Mouse (Mus musculus): ENCODE results near the gene Pigu. TPM values are rescaled to one million over a fixed set of nuclear protein-coding genes. Genes with fewer than 3 reads are reported as not detected.

Pigu gene
- polyA plus RNA-seq, 1 experiment from 2014 or later: 68.2 TPM

DNA sequence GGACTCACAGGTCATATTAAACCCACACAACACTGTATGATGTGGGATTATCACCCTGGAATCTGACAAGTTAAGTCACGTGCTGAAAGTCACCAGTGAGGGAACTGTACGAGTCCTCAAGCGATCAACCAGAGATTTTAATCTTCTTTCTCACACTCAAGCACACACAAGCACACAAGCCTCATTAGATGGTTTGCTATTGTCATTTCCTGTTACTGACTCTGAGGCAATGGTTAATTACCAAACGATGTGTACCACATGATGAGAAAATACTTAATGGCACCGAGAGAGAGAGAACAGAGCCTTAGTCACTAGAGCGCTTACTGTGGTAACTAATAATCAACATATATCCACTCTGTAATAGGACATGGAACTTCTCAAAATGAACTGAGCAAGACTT is 71.5 kb downstream of the Pigu start:
- WGBS: 83% methylated on average over 6 of the region's 6 CpGs
- no peaks in the 10 kb centered on the region for H3K4me1 ChIP-seq (ENCODE audit: control insufficient read depth, insufficient read depth, low read length)
- no peak overlapping the region for H3K27ac ChIP-seq (ENCODE audit: low read depth, low read length)
- no peaks in the 10 kb centered on the region for H3K9me3 ChIP-seq (ENCODE audit: control insufficient read depth, low read length)
- no peak for ATAC-seq (ENCODE audit: low read depth)
- H3K4me2 ChIP-seq (ENCODE audit: low read depth, low read length): no peak overlapping the region
- H3K27me3 ChIP-seq (ENCODE audit: control insufficient read depth, insufficient read depth, low read length): no peaks in the 10 kb centered on the region
- no peak overlapping the region for H3K9ac ChIP-seq (replicated peaks; ENCODE audit: low read depth, low read length)
- H3K36me3 ChIP-seq (ENCODE audit: control insufficient read depth, insufficient read depth, low read length): no peaks in the 10 kb centered on the region
- no peak overlapping the region for H3K4me3 ChIP-seq (ENCODE audit: low read depth, low read length)

DNA sequence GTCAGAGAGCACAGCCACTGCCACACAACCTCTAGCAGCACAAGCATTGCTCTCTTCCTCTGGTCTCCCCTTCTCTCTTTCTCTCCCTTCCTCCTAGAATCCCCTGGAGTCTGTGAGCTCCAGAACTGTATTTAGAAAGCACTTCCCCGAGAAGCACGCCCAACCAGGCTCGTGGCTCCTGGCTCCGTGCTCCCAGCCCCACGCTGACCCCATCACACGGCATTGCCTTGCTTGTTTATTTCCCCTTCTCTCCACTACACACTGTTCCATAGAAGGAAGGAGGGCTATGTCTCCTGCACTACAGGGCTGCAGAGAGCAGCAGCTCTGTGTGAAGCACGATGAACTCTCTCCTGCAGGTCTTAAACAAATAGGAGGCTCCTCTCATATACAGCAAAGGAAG is 72.6 kb downstream of the Pigu start:
- H3K27ac ChIP-seq (ENCODE audit: low read depth, low read length): no peak overlapping the region
- ATAC-seq (ENCODE audit: low read depth): no peak
- 83% methylated on average over 7 of the region's 7 CpGs for WGBS

DNA sequence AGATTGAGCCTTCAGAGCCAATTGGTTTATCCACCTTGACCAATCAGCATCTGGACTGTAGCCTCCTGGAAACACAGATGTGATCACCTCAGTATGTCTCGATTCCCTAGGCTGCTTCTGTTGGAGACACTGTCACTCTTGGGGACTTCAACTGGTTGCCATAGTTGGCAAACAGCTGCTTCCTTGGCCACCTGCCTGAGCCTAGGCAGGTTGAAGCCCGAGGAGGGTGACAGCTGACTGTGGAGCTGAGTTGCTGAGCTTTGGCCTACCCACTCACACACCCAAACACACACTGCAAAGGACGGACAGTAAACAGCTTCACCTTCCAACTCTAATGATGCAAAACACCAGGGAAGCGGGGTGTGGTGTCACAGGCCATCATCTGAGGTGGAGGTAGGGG is 73.4 kb downstream of the Pigu start:
- no peak for ATAC-seq (ENCODE audit: low read depth)
- no peak overlapping the region for H3K4me3 ChIP-seq (ENCODE audit: low read depth, low read length)
- H3K27me3 ChIP-seq (ENCODE audit: control insufficient read depth, insufficient read depth, low read length): no peaks in the 10 kb centered on the region
- 0 out of 2 replicates have a peak, but pooled peaks cover under 1% of the 10 kb centered on the region for H3K36me3 ChIP-seq (ENCODE audit: control insufficient read depth, insufficient read depth, low read length)
- H3K4me2 ChIP-seq (ENCODE audit: low read depth, low read length): no peak overlapping the region
- H3K9me3 ChIP-seq (ENCODE audit: control insufficient read depth, low read length): no peaks in the 10 kb centered on the region
- H3K9ac ChIP-seq (replicated peaks; ENCODE audit: low read depth, low read length): no peak overlapping the region
- no peaks in the 10 kb centered on the region for H3K4me1 ChIP-seq (ENCODE audit: control insufficient read depth, insufficient read depth, low read length)
- 99% methylated on average over 4 of the region's 4 CpGs for WGBS
- no peak overlapping the region for H3K27ac ChIP-seq (ENCODE audit: low read depth, low read length)

More for the DNA sequence above, 72.6 kb downstream of the Pigu start:
- H3K27me3 ChIP-seq (ENCODE audit: control insufficient read depth, insufficient read depth, low read length): no peaks in the 10 kb centered on the region
- no peak overlapping the region for H3K4me2 ChIP-seq (ENCODE audit: low read depth, low read length)
- no peaks in the 10 kb centered on the region for H3K4me1 ChIP-seq (ENCODE audit: control insufficient read depth, insufficient read depth, low read length)
- no peaks in the 10 kb centered on the region for H3K36me3 ChIP-seq (ENCODE audit: control insufficient read depth, insufficient read depth, low read length)
- H3K9ac ChIP-seq (replicated peaks; ENCODE audit: low read depth, low read length): no peak overlapping the region
- H3K9me3 ChIP-seq (ENCODE audit: control insufficient read depth, low read length): no peaks in the 10 kb centered on the region
- no peak overlapping the region for H3K4me3 ChIP-seq (ENCODE audit: low read depth, low read length)

DNA sequence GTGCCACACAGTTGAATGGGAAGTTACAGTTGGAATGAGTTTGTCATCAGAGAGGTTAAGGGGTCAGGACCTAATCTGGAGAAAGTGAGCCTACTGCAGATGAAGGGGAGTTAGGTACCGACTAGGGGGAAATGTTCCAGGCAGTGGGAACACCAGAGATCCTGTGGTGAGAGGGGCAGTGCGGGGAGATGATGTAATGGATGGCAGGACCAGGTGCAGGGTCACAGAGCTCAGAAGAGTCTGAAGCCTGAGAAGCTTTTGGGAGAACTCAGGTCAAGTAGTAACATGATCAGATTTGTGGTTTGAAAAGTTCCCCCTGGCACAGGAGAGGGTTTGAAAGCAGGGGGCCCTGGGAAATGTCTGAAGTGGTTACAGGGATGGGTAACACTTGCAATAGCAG is 77.1 kb downstream of the Pigu start:
- no peak overlapping the region for H3K27ac ChIP-seq (ENCODE audit: low read depth, low read length)
- H3K4me3 ChIP-seq (ENCODE audit: low read depth, low read length): no peak overlapping the region
- H3K9ac ChIP-seq (replicated peaks; ENCODE audit: low read depth, low read length): no peak overlapping the region
- H3K4me2 ChIP-seq (ENCODE audit: low read depth, low read length): no peak overlapping the region
- WGBS: 85% methylated on average over 2 of the region's 2 CpGs
- peaks cover 7% of the 10 kb centered on the region; the same call in 1 of the 2 replicates for H3K4me1 ChIP-seq (ENCODE audit: control insufficient read depth, insufficient read depth, low read length)
- ATAC-seq (ENCODE audit: low read depth): no peak
- no peaks in the 10 kb centered on the region for H3K27me3 ChIP-seq (ENCODE audit: control insufficient read depth, insufficient read depth, low read length)
- no peaks in the 10 kb centered on the region for H3K9me3 ChIP-seq (ENCODE audit: control insufficient read depth, low read length)
- 0 out of 2 replicates have a peak, but pooled peaks cover 3% of the 10 kb centered on the region for H3K36me3 ChIP-seq (ENCODE audit: control insufficient read depth, insufficient read depth, low read length)

DNA sequence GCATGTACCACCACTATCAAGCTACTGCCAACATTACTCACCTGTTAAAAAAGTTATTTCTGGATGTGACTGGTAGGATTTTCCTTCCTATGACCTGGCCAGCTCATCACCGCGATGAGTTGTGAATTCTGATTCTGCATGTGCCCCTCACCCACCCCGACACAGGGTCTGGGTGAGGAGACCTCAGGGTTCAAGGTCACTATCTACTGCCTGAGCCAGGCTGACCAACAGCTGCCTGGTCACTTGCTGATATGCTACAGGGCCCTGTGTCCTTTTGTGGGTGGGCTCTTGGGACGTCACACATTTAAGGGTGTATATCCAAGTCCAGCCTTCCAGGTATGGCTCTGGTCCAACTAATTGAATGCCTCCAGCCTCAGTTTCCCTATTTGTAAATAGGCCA is 78.1 kb downstream of the Pigu start:
- no peak overlapping the region for H3K27ac ChIP-seq (ENCODE audit: low read depth, low read length)

DNA sequence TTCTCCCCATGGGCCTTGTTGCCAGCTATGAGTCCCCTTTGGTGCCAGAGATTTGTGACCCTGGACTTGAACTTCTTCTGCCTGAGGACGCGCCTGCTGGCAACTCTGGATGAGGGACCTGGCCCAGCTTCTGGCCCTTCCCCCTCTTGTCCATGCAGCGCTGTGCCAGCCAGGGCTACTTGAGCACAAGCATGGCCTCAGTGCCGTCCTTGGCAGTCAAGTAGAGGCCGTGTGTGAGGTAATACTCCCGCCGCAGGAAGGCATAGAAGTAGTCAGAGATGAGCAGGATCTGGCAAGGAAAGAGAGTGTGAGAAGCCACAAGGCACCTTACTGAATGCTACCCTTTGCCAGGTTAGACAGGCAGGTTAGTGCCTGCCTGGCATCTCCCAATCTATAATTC is 78.9 kb downstream of the Pigu start:
- peaks cover 7% of the 10 kb centered on the region; the same call in 1 of the 2 replicates for H3K4me1 ChIP-seq (ENCODE audit: control insufficient read depth, insufficient read depth, low read length)
- H3K27me3 ChIP-seq (ENCODE audit: control insufficient read depth, insufficient read depth, low read length): no peaks in the 10 kb centered on the region
- H3K9me3 ChIP-seq (ENCODE audit: control insufficient read depth, low read length): no peaks in the 10 kb centered on the region
- H3K4me2 ChIP-seq (ENCODE audit: low read depth, low read length): no peak overlapping the region
- no peak overlapping the region for H3K9ac ChIP-seq (replicated peaks; ENCODE audit: low read depth, low read length)
- WGBS: 92% methylated on average over 7 of the region's 7 CpGs
- ATAC-seq (ENCODE audit: low read depth): no peak
- 0 out of 2 replicates have a peak, but pooled peaks cover 3% of the 10 kb centered on the region for H3K36me3 ChIP-seq (ENCODE audit: control insufficient read depth, insufficient read depth, low read length)
- H3K4me3 ChIP-seq (ENCODE audit: low read depth, low read length): no peak overlapping the region
- no peak overlapping the region for H3K27ac ChIP-seq (ENCODE audit: low read depth, low read length)

More for the DNA sequence above, 78.1 kb downstream of the Pigu start:
- peaks cover 7% of the 10 kb centered on the region; the same call in 1 of the 2 replicates for H3K4me1 ChIP-seq (ENCODE audit: control insufficient read depth, insufficient read depth, low read length)
- no peak overlapping the region for H3K4me3 ChIP-seq (ENCODE audit: low read depth, low read length)
- no peaks in the 10 kb centered on the region for H3K27me3 ChIP-seq (ENCODE audit: control insufficient read depth, insufficient read depth, low read length)
- 91% methylated on average over 4 of the region's 4 CpGs for WGBS
- H3K9me3 ChIP-seq (ENCODE audit: control insufficient read depth, low read length): no peaks in the 10 kb centered on the region
- H3K36me3 ChIP-seq (ENCODE audit: control insufficient read depth, insufficient read depth, low read length): 0 out of 2 replicates have a peak, but pooled peaks cover 3% of the 10 kb centered on the region
- no peak overlapping the region for H3K9ac ChIP-seq (replicated peaks; ENCODE audit: low read depth, low read length)
- no peak overlapping the region for H3K4me2 ChIP-seq (ENCODE audit: low read depth, low read length)
- no peak for ATAC-seq (ENCODE audit: low read depth)

DNA sequence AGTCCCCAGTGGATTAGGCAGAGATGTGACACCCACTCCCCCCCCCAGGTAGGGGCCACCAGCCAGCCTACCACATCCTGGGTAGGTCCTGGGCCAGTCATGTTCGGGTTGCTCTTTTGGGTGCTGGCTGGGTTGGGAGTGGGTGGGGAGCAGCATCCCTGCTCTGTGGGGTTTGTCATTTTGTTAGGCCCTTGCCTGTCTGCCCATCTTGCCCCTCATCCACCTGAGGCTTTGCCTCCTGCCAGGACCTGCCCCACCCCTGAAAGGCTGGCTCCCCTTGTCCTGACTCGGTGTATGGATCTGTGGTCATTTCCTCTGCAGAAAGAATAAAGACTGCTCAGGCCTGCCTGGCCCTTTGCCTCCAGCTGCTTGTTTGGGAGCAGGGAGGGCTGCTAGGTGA is 79.5 kb downstream of the Pigu start:
- H3K9me3 ChIP-seq (ENCODE audit: control insufficient read depth, low read length): no peaks in the 10 kb centered on the region
- H3K27ac ChIP-seq (ENCODE audit: low read depth, low read length): no peak overlapping the region
- peaks cover 7% of the 10 kb centered on the region; the same call in 1 of the 2 replicates for H3K4me1 ChIP-seq (ENCODE audit: control insufficient read depth, insufficient read depth, low read length)
- WGBS: 91% methylated on average over 2 of the region's 2 CpGs
- H3K36me3 ChIP-seq (ENCODE audit: control insufficient read depth, insufficient read depth, low read length): 0 out of 2 replicates have a peak, but pooled peaks cover 3% of the 10 kb centered on the region
- peak overlapping the region; percentile 90; the same call in 1 of the 2 replicates for H3K9ac ChIP-seq (replicated peaks; ENCODE audit: low read depth, low read length)
- ATAC-seq (ENCODE audit: low read depth): no peak
- H3K27me3 ChIP-seq (ENCODE audit: control insufficient read depth, insufficient read depth, low read length): no peaks in the 10 kb centered on the region
- H3K4me3 ChIP-seq (ENCODE audit: low read depth, low read length): peak overlapping the region; percentile 97; the same call in 1 of the 2 replicates
- peak overlapping the region; percentile 85 for H3K4me2 ChIP-seq (ENCODE audit: low read depth, low read length)

DNA sequence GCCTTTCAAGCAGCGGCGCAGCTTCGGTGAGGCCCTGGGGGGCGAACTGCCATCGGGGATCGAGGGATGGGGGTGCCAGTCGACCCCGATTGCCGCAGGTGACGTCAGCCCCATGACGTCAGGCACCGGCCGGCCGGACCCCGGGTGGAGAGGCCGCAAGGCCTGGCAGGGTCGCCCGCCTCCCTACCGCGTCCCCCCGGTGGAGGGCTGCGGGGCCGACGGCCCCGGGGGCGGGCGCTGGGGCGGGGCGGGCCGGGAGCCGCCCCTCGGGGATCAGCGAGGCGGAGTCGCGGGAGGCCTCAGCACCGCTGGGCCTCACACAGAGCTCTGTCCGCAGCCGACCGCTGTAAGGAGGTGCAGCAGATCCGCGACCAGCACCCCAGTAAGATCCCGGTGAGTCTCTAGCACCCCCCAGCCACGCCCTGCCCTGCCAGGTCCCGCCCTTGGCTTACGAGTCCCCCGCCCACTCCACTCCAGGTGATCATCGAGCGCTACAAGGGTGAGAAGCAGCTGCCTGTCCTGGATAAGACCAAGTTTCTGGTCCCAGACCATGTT is 80.5 kb downstream of the Pigu start:
- H3K9ac ChIP-seq (replicated peaks; ENCODE audit: low read depth, low read length): peak overlapping the region; percentile 90
- H3K27me3 ChIP-seq (ENCODE audit: control insufficient read depth, insufficient read depth, low read length): no peaks in the 10 kb centered on the region
- H3K4me2 ChIP-seq (ENCODE audit: low read depth, low read length): peak overlapping the region; percentile 85
- WGBS: 1% methylated on average over 35 of the region's 49 CpGs
- peak overlapping the region; percentile 93 for H3K27ac ChIP-seq (ENCODE audit: low read depth, low read length)
- H3K4me1 ChIP-seq (ENCODE audit: control insufficient read depth, insufficient read depth, low read length): peaks cover 7% of the 10 kb centered on the region; the same call in 1 of the 2 replicates
- H3K9me3 ChIP-seq (ENCODE audit: control insufficient read depth, low read length): no peaks in the 10 kb centered on the region
- peak; percentile 77 for ATAC-seq (ENCODE audit: low read depth)
- peak overlapping the region; percentile 97 for H3K4me3 ChIP-seq (ENCODE audit: low read depth, low read length)
- H3K36me3 ChIP-seq (ENCODE audit: control insufficient read depth, insufficient read depth, low read length): 0 out of 2 replicates have a peak, but pooled peaks cover 3% of the 10 kb centered on the region

DNA sequence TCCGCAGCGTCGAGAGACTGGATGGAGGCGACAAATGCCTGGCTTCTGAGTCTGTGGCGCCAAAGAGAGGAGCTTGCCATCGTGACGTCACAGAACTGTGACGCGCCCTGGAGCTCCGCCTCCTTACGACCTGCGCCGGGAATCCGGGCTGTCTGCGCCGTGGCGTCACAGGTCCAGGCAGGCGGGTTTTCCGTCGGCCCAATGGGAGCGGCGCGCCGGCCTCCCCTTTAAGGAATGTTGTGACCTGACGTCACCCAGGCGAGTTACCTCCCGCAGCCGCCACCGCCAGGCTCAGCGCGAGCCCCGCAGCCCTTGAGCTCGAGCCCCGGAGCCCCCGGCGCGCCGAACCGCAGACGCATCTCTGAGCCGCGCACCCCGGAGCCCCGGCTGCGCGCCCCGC is 81.0 kb downstream of the Pigu start, which contains the start of gene Map1lc3a:
Gene Map1lc3a (plus strand): TSS at position 103 of the 400 bp plus-strand sequence.
- WGBS: under 1% methylated on average over 47 of the region's 47 CpGs
- ATAC-seq (ENCODE audit: low read depth): peak; percentile 94
- Histone ChIP-seq H3K4me1 (ENCODE audit: control insufficient read depth, insufficient read depth, low read length) (peaks cover 7% of the 10 kb centered on the region; the same call in 1 of the 2 replicates), H3K9ac (replicated peaks; ENCODE audit: low read depth, low read length) (peak within 1 kb of the TSS; percentile 90), H3K27ac (ENCODE audit: low read depth, low read length) (peak within 1 kb of the TSS; percentile 93), H3K27me3 (ENCODE audit: control insufficient read depth, insufficient read depth, low read length) (no peaks in the 10 kb centered on the region), H3K4me2 (ENCODE audit: low read depth, low read length) (peak within 1 kb of the TSS; percentile 85), H3K36me3 (ENCODE audit: control insufficient read depth, insufficient read depth, low read length) (0 out of 2 replicates have a peak, but pooled peaks cover 3% of the 10 kb centered on the region), H3K9me3 (ENCODE audit: control insufficient read depth, low read length) (no peaks in the 10 kb centered on the region), H3K4me3 (ENCODE audit: low read depth, low read length) (peak within 1 kb of the TSS; percentile 97)

Measured in neural tube, embryonic 14.5 days (tissue).